Mouse (Mus musculus) heart, postnatal 14 days (tissue): ENCODE data around the gene Arcn1. TPM values are rescaled to one million over a fixed set of nuclear protein-coding genes. Genes with fewer than 3 reads are reported as not detected.
A peak's percentile ranks its signal among the peaks of the same experiment; 100 is the strongest.

ENCODE experiments used
- DNase-seq, 2 experiments: peaks; one replicate each; pipeline ENCODE4 v3.0.0; 2021 to 2022
- intact Hi-C: fragments of 180-260 bp; cut with DNase I; formaldehyde crosslinking; loops from one replicate; pipeline ENCODE4 v1.15.1; 2025
- total RNA-seq, 2 experiments: library from RNA; stranded (reverse); gene quantifications; 2 replicates each; pipeline ENCODE4 v1.2.3; 2021

Gene Arcn1
- total RNA-seq, 2 experiments from 2014 or later = 80.1 to 88.6 TPM

DNA sequence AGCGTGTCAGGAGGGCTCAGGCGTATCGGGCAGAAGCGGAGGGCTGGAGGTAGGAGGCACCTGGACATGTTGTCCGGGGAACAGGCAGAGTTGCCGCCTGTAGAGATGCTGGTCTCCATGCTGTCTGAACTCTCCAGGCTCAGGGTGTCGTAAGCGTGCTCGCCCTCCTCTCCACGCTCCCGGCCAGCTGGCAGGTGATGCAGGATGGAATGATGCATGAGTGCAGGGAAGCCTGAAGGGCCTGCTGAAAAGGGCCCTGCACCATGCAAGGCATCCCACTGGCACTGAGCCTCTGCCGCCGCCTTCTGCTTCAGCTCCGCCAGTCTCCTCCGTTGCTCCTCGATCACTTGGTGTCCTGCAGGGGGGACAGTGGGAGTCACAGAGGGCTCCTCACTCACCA lies 69.8 kb downstream of the Arcn1 start:
- DNase-seq = no peak
- intact Hi-C loops = no loop called here

GRCm38 (mm10) chr9:44693071-44693470 lies 74.6 kb downstream of the Arcn1 start:
- no peak for DNase-seq

GRCm38 (mm10) chr9:44691671-44692520 lies 75.7 kb downstream of the Arcn1 start:
- DNase-seq = peak; percentile 68 to 72
- intact Hi-C loops = loop anchor here (5.0 kb wide), 1 partner anchor 40 kb away; no protein-coding TSS in a partner anchor

More at GRCm38 (mm10) chr9:44693071-44693470, 74.6 kb downstream of the Arcn1 start:
- intact Hi-C loops = loop anchor here (5.0 kb wide), 1 partner anchor 39 kb away; no protein-coding TSS in a partner anchor

Other genes with a start within 250 kb of the Arcn1 start
- gene Cxcr5, start 206.0 kb downstream of the Arcn1 start, total RNA-seq = under 1 TPM; 0.12 to 0.20 TPM
- 10 to 100 TPM; 92.0 to 94.3 TPM for gene Ddx6, start 163.0 kb downstream of the Arcn1 start, total RNA-seq
- not detected for gene Treh, start 94.6 kb downstream of the Arcn1 start, total RNA-seq
- 100 to 1,000 TPM; 124 to 132 TPM for gene Phldb1, start 32.6 kb downstream of the Arcn1 start, total RNA-seq
- 10 to 100 TPM; 32.7 to 41.8 TPM for gene Ift46, start 63 bp upstream of the Arcn1 start, total RNA-seq
- gene Tmem25, start 31.5 kb upstream of the Arcn1 start, total RNA-seq = 10 to 100 TPM; 10.4 to 12.7 TPM
- 1 to 10 TPM in 1 of 2 experiments, under 1 TPM in 1; 0.85 to 1.6 TPM for gene Ttc36, start 35.2 kb upstream of the Arcn1 start, total RNA-seq
- gene Kmt2a, start 113.5 kb upstream of the Arcn1 start, total RNA-seq = 10 to 100 TPM; 29.2 to 31.5 TPM
- 1,000 to 10,000 TPM; 1,504 to 1,510 TPM for gene Atp5l, start 152.9 kb upstream of the Arcn1 start, total RNA-seq
- 10 to 100 TPM; 38.4 to 45.4 TPM for gene Ube4a, start 197.8 kb upstream of the Arcn1 start, total RNA-seq
- gene Cd3g, start 212.6 kb upstream of the Arcn1 start, total RNA-seq = 10 to 100 TPM in 1 of 2 experiments, under 1 TPM in 1; 0.86 to 11.7 TPM
- gene Cd3d, start 213.9 kb upstream of the Arcn1 start, total RNA-seq = 1 to 10 TPM; 4.5 to 9.4 TPM
- gene Cd3e, start 241.8 kb upstream of the Arcn1 start, total RNA-seq = 10 to 100 TPM in 1 of 2 experiments, 1 to 10 TPM in 1; 1.7 to 14.9 TPM